24 mouse cellular contexts compared by ENCODE assay signal in the genomic region with DNA sequence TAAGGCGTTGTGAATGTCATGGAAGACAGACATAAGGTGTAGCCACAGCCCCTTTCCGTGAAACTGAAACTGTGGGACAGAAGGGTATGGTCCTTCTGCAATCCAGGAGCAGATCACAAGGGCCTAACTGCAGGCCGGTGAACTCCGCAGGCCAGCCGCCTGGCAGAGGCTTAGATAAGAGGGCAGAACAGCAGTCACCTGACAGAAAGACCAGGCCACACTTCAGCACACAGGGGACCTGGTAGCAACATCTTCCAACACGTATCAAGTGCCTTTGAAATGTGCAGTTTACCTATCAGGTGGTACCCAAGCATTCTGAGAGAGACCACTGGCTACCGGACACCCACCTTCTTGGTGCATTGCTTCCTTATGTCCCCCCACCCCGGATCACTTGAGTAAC.
DNase-seq lines count a peak whose midpoint lies in the region; ATAC-seq and TF ChIP-seq lines count a peak whose summit lies in the region.
"Had no signal": no experiment of that assay in that cellular context is flagged by ENCODE, and none has a peak within 500 bp of the region (broad histone marks: within the 10 kb centered on the region; RNA-seq: fewer than 3 reads in every experiment).

No protein-coding gene starts in this region.

- H3K4me1 ChIP-seq in heart, embryonic 13.5 days = peaks cover 64% of the 10 kb centered on the region
- H3K4me1 ChIP-seq in heart, embryonic 16.5 days (ENCODE audit: control insufficient read depth, insufficient read depth, low read length) = peaks cover 37% of the 10 kb centered on the region
- peaks cover 8% of the 10 kb centered on the region for H3K4me1 ChIP-seq in heart, adult 2 months (ENCODE audit: control insufficient read depth, insufficient read depth, low read length)
- H3K4me1 ChIP-seq in limb, embryonic 13.5 days = peaks cover 19% of the 10 kb centered on the region
- H3K4me1 ChIP-seq in limb, embryonic 10.5 days = peaks cover 36% of the 10 kb centered on the region

- no peak for TF ChIP-seq CTCF in heart, adult 2 months (IDR thresholded peaks at IDR 0.05)

- no peak for DNase-seq in heart, postnatal 36 days
- no peak for DNase-seq in heart, adult 2 months
- no peak for DNase-seq in limb, embryonic 10.5 days (ENCODE audit: low spot score)
- DNase-seq: adrenal gland, adult 2 months; adrenal gland, postnatal 14 days; cerebellum, adult 11 months; cerebellum, adult 2 months; cerebellum, adult 9-11 months; cerebellum, postnatal 25 days; gastrocnemius, postnatal 25 days; kidney, adult 18-20 months; kidney, adult 9 months had no signal

- no peaks in the 10 kb centered on the region for H3K27me3 ChIP-seq in heart, embryonic 13.5 days (replicated peaks)
- H3K27me3 ChIP-seq in heart, embryonic 16.5 days (ENCODE audit: control insufficient read depth, insufficient read depth, low read length) = no peaks in the 10 kb centered on the region
- no peaks in the 10 kb centered on the region for H3K27me3 ChIP-seq in heart, adult 2 months (ENCODE audit: control insufficient read depth, insufficient read depth, low read length)
- H3K27me3 ChIP-seq in limb, embryonic 13.5 days = 0 out of 2 replicates have a peak, but pooled peaks cover 5% of the 10 kb centered on the region
- H3K27me3 ChIP-seq in limb, embryonic 10.5 days (ENCODE audit: low read depth, poor library complexity, severe bottlenecking) = no peaks in the 10 kb centered on the region
- H3K27me3 ChIP-seq: embryonic facial prominence, embryonic 13.5 days; forebrain, embryonic 15.5 days had no signal

- no peaks in the 10 kb centered on the region for H3K9me3 ChIP-seq in heart, embryonic 13.5 days
- H3K9me3 ChIP-seq in heart, embryonic 16.5 days (replicated peaks; ENCODE audit: control insufficient read depth, low read length) = no peaks in the 10 kb centered on the region
- H3K9me3 ChIP-seq in limb, embryonic 13.5 days = no peaks in the 10 kb centered on the region
- no peaks in the 10 kb centered on the region for H3K9me3 ChIP-seq in limb, embryonic 10.5 days (replicated peaks)
- H3K9me3 ChIP-seq: forebrain, embryonic 12.5 days; forebrain, embryonic 15.5 days had no signal

- no peak overlapping the region for H3K4me3 ChIP-seq in heart, embryonic 13.5 days
- no peak overlapping the region for H3K4me3 ChIP-seq in heart, embryonic 16.5 days (ENCODE audit: low read length)
- H3K4me3 ChIP-seq in heart, adult 2 months = no peak overlapping the region
- no peak overlapping the region for H3K4me3 ChIP-seq in limb, embryonic 13.5 days
- H3K4me3 ChIP-seq in limb, embryonic 10.5 days = no peak overlapping the region
- H3K4me3 ChIP-seq: embryonic facial prominence, embryonic 13.5 days; erythroblast, embryonic 14.5 days; forebrain, embryonic 12.5 days; forebrain, embryonic 15.5 days had no signal

- no peak for TF ChIP-seq EP300 in heart, adult 2 months (IDR thresholded peaks at IDR 0.05; ENCODE audit: insufficient read depth, low read depth, low read length)

- no peak overlapping the region for H3K9ac ChIP-seq in heart, embryonic 13.5 days
- H3K9ac ChIP-seq in heart, embryonic 16.5 days (ENCODE audit: low read length) = 0 out of 2 replicates have a peak overlapping the region, but pooled peaks have one; percentile 22
- no peak overlapping the region for H3K9ac ChIP-seq in heart, adult 2 months (ENCODE audit: low read depth, low read length)
- 0 out of 2 replicates have a peak overlapping the region, but pooled peaks have one; percentile 8 for H3K9ac ChIP-seq in limb, embryonic 13.5 days
- H3K9ac ChIP-seq: embryonic facial prominence, embryonic 13.5 days; forebrain, embryonic 12.5 days; forebrain, embryonic 15.5 days; hindbrain, embryonic 14.5 days had no signal

- 0 out of 2 replicates have a peak overlapping the region, but pooled peaks have one; percentile 1 for H3K27ac ChIP-seq in heart, embryonic 13.5 days (replicated peaks)
- peak overlapping the region; percentile 56 for H3K27ac ChIP-seq in heart, embryonic 16.5 days (ENCODE audit: low read length)
- no peak overlapping the region for H3K27ac ChIP-seq in heart, adult 2 months
- no peak overlapping the region for H3K27ac ChIP-seq in limb, embryonic 13.5 days
- no peak overlapping the region for H3K27ac ChIP-seq in limb, embryonic 10.5 days
- H3K27ac ChIP-seq: forebrain, embryonic 12.5 days; forebrain, embryonic 15.5 days; hindbrain, embryonic 14.5 days; hindbrain, postnatal 0 days had no signal

- no peak for ATAC-seq in heart, embryonic 13.5 days (ENCODE audit: extremely low read depth, insufficient number of reproducible peaks, low FRiP score, low TSS enrichment)
- ATAC-seq in heart, embryonic 16.5 days (replicated peaks; ENCODE audit: extremely low read depth, insufficient read depth, low FRiP score) = 0 out of 2 replicates have a peak, but pooled peaks have one; percentile 50
- no peak for ATAC-seq in limb, embryonic 13.5 days (ENCODE audit: low FRiP score, low read depth)
- ATAC-seq: CD4-positive, CD25-positive, alpha-beta regulatory T cell, adult 4 months; forebrain, embryonic 15.5 days; hindbrain, postnatal 0 days; inflammation-experienced regulatory T-cells, adult 6 months; intestine, embryonic 16.5 days had no signal

- H3K4me2 ChIP-seq in heart, embryonic 13.5 days = 0 out of 2 replicates have a peak overlapping the region, but pooled peaks have one; percentile 2
- H3K4me2 ChIP-seq in heart, embryonic 16.5 days (ENCODE audit: low read depth, low read length) = no peak overlapping the region
- no peak overlapping the region for H3K4me2 ChIP-seq in limb, embryonic 13.5 days (replicated peaks)
- H3K4me2 ChIP-seq: embryonic facial prominence, embryonic 13.5 days; forebrain, embryonic 12.5 days; forebrain, embryonic 15.5 days; hindbrain, embryonic 14.5 days had no signal

- 47% methylated on average over 8 of the region's 8 CpGs for WGBS in heart, embryonic 13.5 days
- 56% methylated on average over 8 of the region's 8 CpGs for WGBS in heart, embryonic 16.5 days
- 80% methylated on average over 8 of the region's 8 CpGs for WGBS in heart, adult 2 months
- whole genome bisulfite sequencing in limb, embryonic 13.5 days = 83% methylated on average over 8 of the region's 8 CpGs
- WGBS in limb, embryonic 10.5 days = 76% methylated on average over 8 of the region's 8 CpGs

- H3K36me3 ChIP-seq in heart, embryonic 13.5 days = no peaks in the 10 kb centered on the region
- H3K36me3 ChIP-seq in heart, embryonic 16.5 days (ENCODE audit: control insufficient read depth, insufficient read depth) = no peaks in the 10 kb centered on the region
- H3K36me3 ChIP-seq in heart, adult 2 months (ENCODE audit: control insufficient read depth, insufficient read depth, low read length) = peaks cover 3% of the 10 kb centered on the region; the same call in 1 of the 2 replicates
- peaks cover 7% of the 10 kb centered on the region for H3K36me3 ChIP-seq in limb, embryonic 13.5 days
- H3K36me3 ChIP-seq in limb, embryonic 10.5 days = no peaks in the 10 kb centered on the region
- H3K36me3 ChIP-seq: forebrain, embryonic 12.5 days; forebrain, embryonic 15.5 days had no signal

- no peak for TF ChIP-seq POLR2A in heart, adult 2 months (IDR thresholded peaks at IDR 0.05; ENCODE audit: insufficient read depth, low read depth, low read length)

- intact Hi-C loops in heart, postnatal 36 days (cut with DNase I) = no loop called here
- intact Hi-C loops in heart, adult 2 months (cut with DNase I) = no loop called here

- H3K79me2 ChIP-seq in heart, adult 2 months (replicated peaks; ENCODE audit: control insufficient read depth, insufficient read depth, low read length) = no peaks in the 10 kb centered on the region

Comparison
In these comparisons a context has a peak if more than half of its experiments do, and no peak if none do; other contexts are left out.
1. H3K27ac ChIP-seq: peak in heart, embryonic 13.5 days (single experiment) and heart, embryonic 16.5 days (single experiment); none in heart, adult 2 months (single experiment), limb, embryonic 13.5 days (single experiment) and limb, embryonic 10.5 days (single experiment).
2. H3K9ac ChIP-seq: peak in heart, embryonic 16.5 days (single experiment) and limb, embryonic 13.5 days (single experiment); none in heart, embryonic 13.5 days (single experiment) and heart, adult 2 months (single experiment).